Mouse (Mus musculus) E14TG2a.4 (cell line): Measurements from ENCODE around the gene Prkce.

Source experiments
- H3K27me3 ChIP-seq: 2 replicates; pipeline ENCODE4 v1.6.1; 2014; ENCODE audit warnings: low read length, control low read depth; ENCODE audit not compliant: insufficient read depth
- H3K36me3 ChIP-seq: 2 replicates; pipeline ENCODE4 v1.6.1; 2014; ENCODE audit warnings: low read length, control low read depth; ENCODE audit not compliant: insufficient read depth
- H3K4me1 ChIP-seq: replicated peaks from 2 replicates; pipeline ENCODE4 v1.6.1; 2014; ENCODE audit warnings: low read depth, low read length, control low read depth
- H3K4me3 ChIP-seq: replicated peaks from 2 replicates; pipeline ENCODE4 v1.5.1; 2014; ENCODE audit warnings: mild to moderate bottlenecking, low read length
- H3K9me3 ChIP-seq: 2 replicates; pipeline ENCODE4 v1.6.1; 2014; ENCODE audit warnings: low read length, control low read depth
- CTCF ChIP-seq: conservative IDR thresholded peaks from 2 replicates; pipeline ENCODE4 v1.5.1; 2014; ENCODE audit warnings: low read length
- NANOG ChIP-seq: IDR thresholded peaks from 2 replicates; pipeline ENCODE4 v1.6.1; 2014; ENCODE audit warnings: borderline replicate concordance, low read length, mixed read lengths
- POU5F1 ChIP-seq: IDR thresholded peaks from 2 replicates; pipeline ENCODE4 v1.6.1; 2014; ENCODE audit warnings: low read length, borderline replicate concordance

Prkce gene

DNA sequence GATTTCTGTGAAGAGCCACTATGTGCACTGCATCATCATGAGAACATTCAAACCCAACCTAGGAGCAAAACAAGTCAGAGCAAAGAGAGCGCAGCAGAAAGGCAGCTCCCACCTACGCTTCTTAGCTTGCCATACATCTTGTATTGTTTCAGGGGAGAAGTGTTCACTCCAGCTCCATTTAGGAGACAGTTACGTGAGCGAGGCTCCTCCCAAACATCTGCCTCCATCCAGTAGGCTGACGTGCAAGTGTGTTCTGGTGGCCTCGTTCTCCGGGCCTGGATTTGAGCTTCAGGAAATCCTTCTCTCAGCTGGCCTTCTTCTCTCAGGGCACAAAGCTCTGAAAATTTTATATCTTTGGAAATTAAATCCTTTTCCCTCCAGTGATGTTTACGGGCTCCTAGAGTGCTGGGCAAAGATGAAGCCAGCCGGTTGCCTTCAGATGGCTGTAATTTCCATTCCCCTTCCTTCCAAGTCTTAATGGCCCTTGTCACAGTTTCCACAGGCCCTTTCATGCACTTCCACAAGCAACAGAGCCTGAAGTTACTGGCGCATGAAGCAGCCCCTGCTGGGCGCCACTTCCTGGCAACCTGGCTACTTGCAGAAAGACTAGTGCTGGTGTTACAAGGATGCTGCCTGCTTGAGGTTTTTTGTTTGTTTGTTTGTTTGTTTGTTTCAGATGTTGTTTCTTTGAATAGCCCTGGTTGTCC, 237.4 kb downstream of the Prkce start:
- TF ChIP-seq NANOG (no peak), CTCF (no peak), POU5F1 (no peak)
- H3K4me1 ChIP-seq, result 0 out of 2 replicates have a peak, but pooled peaks cover 7% of the 10 kb centered on the region

DNA sequence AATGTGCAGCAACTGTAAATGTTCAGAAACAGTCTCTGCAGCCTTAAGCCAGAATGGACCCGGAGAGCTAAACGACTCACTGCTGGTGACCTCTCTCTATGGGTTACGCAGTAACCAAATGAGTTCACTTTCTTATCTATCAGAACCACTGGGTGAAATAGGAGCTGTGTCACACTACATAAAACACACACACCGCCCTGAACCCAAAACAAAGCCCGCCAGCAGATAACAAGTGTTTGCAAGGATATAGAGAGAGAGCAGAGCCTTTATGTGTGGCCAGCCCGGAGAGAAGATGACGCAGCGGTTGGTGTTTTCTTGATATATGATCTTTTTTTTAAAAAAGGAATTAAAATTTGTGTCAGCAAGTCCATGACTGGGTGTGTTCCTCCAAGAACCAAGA, 238.1 kb downstream of the Prkce start:
- no peaks in the 10 kb centered on the region for H3K27me3 ChIP-seq
- no peaks in the 10 kb centered on the region for H3K36me3 ChIP-seq
- no peak for TF ChIP-seq POU5F1
- no peak for TF ChIP-seq CTCF
- no peak for TF ChIP-seq NANOG

More for the DNA sequence above, 237.4 kb downstream of the Prkce start:
- Histone ChIP-seq H3K36me3 (no peaks in the 10 kb centered on the region), H3K4me3 (no peak overlapping the region), H3K9me3 (no peaks in the 10 kb centered on the region), H3K27me3 (no peaks in the 10 kb centered on the region)

DNA sequence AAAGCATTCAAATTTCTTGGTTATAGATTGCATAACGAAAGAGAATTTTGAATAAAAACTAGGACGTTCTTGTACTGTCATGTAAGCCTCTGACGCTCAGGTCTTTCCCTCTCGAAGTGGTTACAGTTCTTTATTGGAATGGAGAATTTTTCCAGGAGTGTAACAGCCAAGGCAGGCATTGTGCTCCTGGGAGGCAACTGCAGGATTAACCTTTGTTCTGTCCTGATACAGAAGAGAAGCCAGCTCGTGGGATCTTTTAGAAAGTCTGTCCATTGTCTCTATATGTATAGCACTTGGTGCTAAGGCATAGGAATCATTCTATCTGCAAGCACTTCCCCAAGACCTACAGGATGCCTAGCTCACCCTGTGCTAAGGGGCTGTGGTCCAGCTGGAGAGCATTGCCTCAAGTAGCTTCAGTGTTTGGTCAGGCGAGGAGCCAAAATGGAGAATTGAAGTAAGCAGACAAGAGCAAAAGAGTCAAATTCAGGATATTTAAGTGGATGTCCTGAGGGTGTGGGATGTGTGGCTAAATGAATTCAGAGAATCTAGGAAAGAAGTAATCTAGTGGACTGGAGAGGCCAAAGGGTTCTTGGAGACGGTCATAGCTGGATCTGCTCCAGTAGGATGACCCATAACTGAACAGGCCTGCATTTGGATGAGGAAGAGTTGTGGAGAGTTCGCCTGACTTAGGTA, 240.5 kb downstream of the Prkce start:
- Histone ChIP-seq H3K36me3 (no peaks in the 10 kb centered on the region), H3K4me3 (no peak overlapping the region), H3K9me3 (no peaks in the 10 kb centered on the region), H3K4me1 (0 out of 2 replicates have a peak, but pooled peaks cover 9% of the 10 kb centered on the region), H3K27me3 (no peaks in the 10 kb centered on the region)
- TF ChIP-seq CTCF, result no peak
- TF ChIP-seq POU5F1, result no peak
- no peak for TF ChIP-seq NANOG

More for the DNA sequence above, 238.1 kb downstream of the Prkce start:
- 0 out of 2 replicates have a peak, but pooled peaks cover 7% of the 10 kb centered on the region for H3K4me1 ChIP-seq
- H3K9me3 ChIP-seq, result no peaks in the 10 kb centered on the region
- no peak overlapping the region for H3K4me3 ChIP-seq

DNA sequence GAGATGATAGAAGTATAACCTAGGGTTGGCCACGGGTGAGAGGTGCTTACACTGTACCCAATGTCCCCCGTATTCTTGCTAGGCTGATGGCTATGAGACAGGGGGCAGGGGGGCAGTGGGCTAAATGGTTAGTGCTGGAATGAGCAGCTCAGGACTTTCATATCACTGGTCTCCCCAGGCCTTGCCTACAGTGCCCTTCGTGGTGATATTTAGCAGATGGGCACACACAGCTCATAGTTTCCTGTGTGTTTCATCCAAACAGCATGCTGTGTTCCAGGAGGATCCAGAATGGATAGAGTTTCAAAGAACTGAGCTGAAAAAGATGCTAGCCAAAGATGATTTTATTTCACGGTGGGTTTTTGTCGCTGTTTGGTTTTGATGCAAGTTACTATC, 241.0 kb downstream of the Prkce start:
- no peak overlapping the region for H3K4me3 ChIP-seq
- TF ChIP-seq NANOG (no peak), POU5F1 (no peak), CTCF (no peak)
- H3K4me1 ChIP-seq, result 0 out of 2 replicates have a peak, but pooled peaks cover 9% of the 10 kb centered on the region
- no peaks in the 10 kb centered on the region for H3K27me3 ChIP-seq
- H3K9me3 ChIP-seq, result no peaks in the 10 kb centered on the region
- H3K36me3 ChIP-seq, result no peaks in the 10 kb centered on the region

- 0 out of 2 replicates have a peak, but pooled peaks cover 9% of the 10 kb centered on the region for H3K4me1 ChIP-seq
- no peak for TF ChIP-seq CTCF
- no peak for TF ChIP-seq NANOG
- no peak for TF ChIP-seq POU5F1
Measured at GRCm38 (mm10) chr17:86409485-86409884, 241.9 kb downstream of the Prkce start.

GRCm38 (mm10) chr17:86410496-86410895, 242.9 kb downstream of the Prkce start:
- Histone ChIP-seq H3K4me3 (no peak overlapping the region), H3K36me3 (no peaks in the 10 kb centered on the region), H3K27me3 (no peaks in the 10 kb centered on the region), H3K9me3 (no peaks in the 10 kb centered on the region), H3K4me1 (0 out of 2 replicates have a peak, but pooled peaks cover 3% of the 10 kb centered on the region)
- TF ChIP-seq CTCF (no peak), NANOG (no peak), POU5F1 (no peak)

More at GRCm38 (mm10) chr17:86409485-86409884, 241.9 kb downstream of the Prkce start:
- H3K4me3 ChIP-seq, result no peak overlapping the region
- H3K9me3 ChIP-seq, result no peaks in the 10 kb centered on the region
- H3K36me3 ChIP-seq, result no peaks in the 10 kb centered on the region
- no peaks in the 10 kb centered on the region for H3K27me3 ChIP-seq

DNA sequence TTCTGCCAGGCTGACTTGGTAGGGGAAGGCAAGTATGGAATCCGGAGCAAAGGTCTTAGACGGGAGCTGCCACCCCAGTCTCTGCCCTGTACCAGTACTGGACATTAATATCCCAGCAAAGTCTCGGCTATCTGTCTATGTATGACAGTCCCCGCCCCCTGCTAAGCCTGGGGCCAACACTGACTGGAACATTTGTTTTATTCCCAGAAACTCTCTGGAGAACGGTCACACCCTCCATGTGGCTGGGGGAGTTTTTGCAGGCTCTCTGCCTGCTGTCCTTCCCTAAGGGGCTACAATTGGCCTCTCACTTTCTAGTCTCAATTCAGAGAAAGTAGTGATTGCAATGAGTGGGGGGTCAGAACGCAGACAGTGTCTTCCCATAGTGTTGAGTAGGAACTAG, 244.6 kb downstream of the Prkce start:
- H3K9me3 ChIP-seq, result no peaks in the 10 kb centered on the region
- H3K4me1 ChIP-seq, result 0 out of 2 replicates have a peak, but pooled peaks cover 3% of the 10 kb centered on the region
- no peaks in the 10 kb centered on the region for H3K36me3 ChIP-seq
- no peak overlapping the region for H3K4me3 ChIP-seq
- TF ChIP-seq CTCF (no peak), NANOG (no peak), POU5F1 (no peak)
- 0 out of 2 replicates have a peak, but pooled peaks cover under 1% of the 10 kb centered on the region for H3K27me3 ChIP-seq

DNA sequence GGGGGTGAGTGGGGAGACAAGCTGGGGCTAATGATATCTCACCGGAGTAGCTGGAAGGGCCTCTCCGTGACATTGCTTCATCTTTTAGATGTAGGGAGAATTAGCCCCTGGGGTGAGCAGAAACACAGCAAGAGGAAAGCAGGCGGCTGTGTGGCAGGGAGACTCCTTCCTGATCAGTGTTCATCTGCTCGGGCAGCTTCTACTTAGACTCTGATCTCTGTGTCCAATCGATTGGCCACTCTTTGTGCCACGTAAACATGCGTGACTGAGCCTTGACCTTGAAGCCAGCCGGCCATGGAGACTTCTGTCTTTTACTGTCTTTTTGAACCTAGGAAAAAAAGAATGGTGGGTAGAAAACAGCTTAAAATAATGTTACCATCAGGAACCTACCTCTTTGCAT, 247.0 kb downstream of the Prkce start:
- H3K36me3 ChIP-seq, result no peaks in the 10 kb centered on the region
- H3K9me3 ChIP-seq, result no peaks in the 10 kb centered on the region
- TF ChIP-seq POU5F1 (no peak), CTCF (no peak), NANOG (no peak)
- H3K4me1 ChIP-seq, result 0 out of 2 replicates have a peak, but pooled peaks cover 7% of the 10 kb centered on the region
- peaks cover 12% of the 10 kb centered on the region for H3K27me3 ChIP-seq
- H3K4me3 ChIP-seq, result no peak overlapping the region
